Mouse (Mus musculus): ENCODE results near the gene Gm19426. TPM values are rescaled to one million over a fixed set of nuclear protein-coding genes. Genes with fewer than 3 reads are reported as not detected.

The Gm19426 gene
- polyA plus RNA-seq, 2 experiments = 0.98 to 1.8 TPM

DNA sequence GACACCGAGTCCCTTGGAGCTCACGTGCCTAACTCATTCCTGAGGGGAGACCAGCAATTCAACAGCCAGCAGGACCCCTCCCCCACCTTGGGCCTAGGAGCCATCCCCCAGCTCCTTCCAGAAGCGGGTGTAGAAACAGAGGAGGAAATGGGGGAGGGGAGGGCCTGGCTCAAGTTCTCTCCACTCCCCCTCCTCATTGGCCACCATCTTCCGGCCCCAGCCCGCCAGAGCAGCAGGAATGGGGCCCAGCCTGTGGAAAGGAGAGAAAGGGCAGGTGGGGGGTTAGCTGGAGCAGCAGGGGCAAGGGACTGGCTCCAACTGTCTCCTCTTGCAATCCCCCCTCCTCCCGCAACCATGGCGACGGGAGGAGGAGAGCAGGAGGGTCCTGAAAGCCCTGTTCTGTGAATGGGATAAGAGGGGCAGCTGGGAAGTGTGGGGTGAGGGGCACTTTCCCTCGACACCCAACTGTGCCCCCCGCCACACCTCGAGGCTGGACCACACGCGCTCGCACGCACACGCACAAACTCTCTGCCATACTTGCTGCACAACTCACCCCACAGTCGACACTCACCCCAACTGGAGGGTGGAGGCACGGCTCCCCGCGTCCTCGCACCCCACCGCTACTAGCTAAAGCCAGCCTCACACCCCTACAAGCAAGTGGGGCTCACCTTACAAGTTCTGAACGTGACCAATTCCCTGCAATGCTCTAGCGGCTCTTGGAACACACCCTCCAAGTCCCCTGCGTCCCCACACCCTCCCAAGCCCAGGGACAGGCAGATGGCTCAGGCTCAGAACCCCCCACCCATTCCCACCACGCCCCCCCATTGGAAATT lies 788 bp downstream of the Gm19426 start:
- Histone ChIP-seq H3K27me3 (ENCODE audit: control insufficient read depth, insufficient read depth, low read length) (peaks cover 3% of the 10 kb centered on the region), H3K9ac (replicated peaks) (peak overlapping the region; percentile 82), H3K4me3 (ENCODE audit: insufficient read depth in 1 of 2, low read depth in 2 of 2, low read length in 2 of 2) (peak overlapping the region; percentile 72), H3K36me3 (replicated peaks; ENCODE audit: control insufficient read depth, insufficient read depth, low read depth) (peaks cover 33% of the 10 kb centered on the region), H3K4me2 (ENCODE audit: low read depth) (peak overlapping the region; percentile 86), H3K9me3 (ENCODE audit: control insufficient read depth, low read length) (no peaks in the 10 kb centered on the region), H3K27ac (peak overlapping the region; percentile 46), H3K4me1 (replicated peaks; ENCODE audit: control insufficient read depth in 2 of 2, insufficient read depth in 2 of 2, low read length in 1 of 2) (peaks cover 22 to 52% of the 10 kb centered on the region in 2 experiments)
- ATAC-seq (ENCODE audit: insufficient read depth) (peak; percentile 23), DNase-seq (ENCODE audit: low read depth in 3 of 3, low spot score in 3 of 3) (no peak)
- TF ChIP-seq CTCF (IDR thresholded peaks at IDR 0.05; ENCODE audit: low read depth) (peak; percentile 11; the same call in 1 of the 2 replicates), EP300 (IDR thresholded peaks at IDR 0.05; ENCODE audit: low read depth) (no peak)
- WGBS (ENCODE audit: insufficient replicate concordance) = 6% methylated on average over 26 of the region's 26 CpGs

DNA sequence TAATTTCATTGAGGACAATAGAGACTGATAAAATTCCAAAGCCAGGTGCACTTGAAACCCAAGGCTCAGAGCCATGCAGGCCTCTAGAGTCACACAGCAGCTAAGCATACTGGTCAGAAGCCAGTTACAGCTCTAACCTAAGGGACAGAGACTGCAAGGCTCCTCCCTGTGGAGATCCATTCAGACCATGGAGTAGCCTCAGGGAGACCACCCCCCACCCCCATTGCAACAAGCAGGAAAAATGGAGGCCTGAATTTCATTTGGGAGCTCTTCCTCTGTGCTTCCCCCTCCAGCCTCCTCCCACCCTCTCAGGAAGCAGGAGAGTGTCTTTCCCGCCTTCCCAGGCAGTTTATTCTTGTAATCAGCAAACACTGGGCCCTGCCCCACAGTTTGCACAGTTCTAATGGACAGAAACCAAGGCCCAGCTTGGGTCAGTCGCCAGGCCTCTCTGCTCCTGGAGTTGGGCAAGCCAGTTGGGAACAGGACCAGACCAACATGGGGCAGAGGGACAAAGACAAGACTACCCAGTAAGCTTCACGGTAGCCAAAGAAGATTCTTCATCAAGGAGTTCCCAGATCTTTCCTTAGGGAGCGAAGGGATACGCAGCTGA lies 1.5 kb downstream of the Gm19426 start:
- H3K4me3 ChIP-seq (ENCODE audit: insufficient read depth in 1 of 2, low read depth in 2 of 2, low read length in 2 of 2) = peak overlapping the region; percentile 72
- TF ChIP-seq CTCF (IDR thresholded peaks at IDR 0.05; ENCODE audit: low read depth) (no peak), EP300 (IDR thresholded peaks at IDR 0.05; ENCODE audit: low read depth) (no peak)
- peak; percentile 4; the same call in 1 of the 2 replicates for ATAC-seq (ENCODE audit: insufficient read depth)
- peaks cover 6% of the 10 kb centered on the region for H3K27me3 ChIP-seq (ENCODE audit: control insufficient read depth, insufficient read depth, low read length)
- DNase-seq (ENCODE audit: low read depth in 3 of 3, low spot score in 3 of 3) = no peak
- peak overlapping the region; percentile 86 for H3K4me2 ChIP-seq (ENCODE audit: low read depth)
- H3K4me1 ChIP-seq (replicated peaks; ENCODE audit: control insufficient read depth in 2 of 2, insufficient read depth in 2 of 2, low read length in 1 of 2) = peaks cover 30 to 53% of the 10 kb centered on the region in 2 experiments
- peak overlapping the region; percentile 6 for H3K27ac ChIP-seq
- WGBS (ENCODE audit: insufficient replicate concordance) = 38% methylated on average over 5 of the region's 5 CpGs
- H3K9me3 ChIP-seq (ENCODE audit: control insufficient read depth, low read length) = no peaks in the 10 kb centered on the region
- H3K36me3 ChIP-seq (replicated peaks; ENCODE audit: control insufficient read depth, insufficient read depth, low read depth) = peaks cover 40% of the 10 kb centered on the region
- H3K9ac ChIP-seq (replicated peaks) = peak overlapping the region; percentile 82

DNA sequence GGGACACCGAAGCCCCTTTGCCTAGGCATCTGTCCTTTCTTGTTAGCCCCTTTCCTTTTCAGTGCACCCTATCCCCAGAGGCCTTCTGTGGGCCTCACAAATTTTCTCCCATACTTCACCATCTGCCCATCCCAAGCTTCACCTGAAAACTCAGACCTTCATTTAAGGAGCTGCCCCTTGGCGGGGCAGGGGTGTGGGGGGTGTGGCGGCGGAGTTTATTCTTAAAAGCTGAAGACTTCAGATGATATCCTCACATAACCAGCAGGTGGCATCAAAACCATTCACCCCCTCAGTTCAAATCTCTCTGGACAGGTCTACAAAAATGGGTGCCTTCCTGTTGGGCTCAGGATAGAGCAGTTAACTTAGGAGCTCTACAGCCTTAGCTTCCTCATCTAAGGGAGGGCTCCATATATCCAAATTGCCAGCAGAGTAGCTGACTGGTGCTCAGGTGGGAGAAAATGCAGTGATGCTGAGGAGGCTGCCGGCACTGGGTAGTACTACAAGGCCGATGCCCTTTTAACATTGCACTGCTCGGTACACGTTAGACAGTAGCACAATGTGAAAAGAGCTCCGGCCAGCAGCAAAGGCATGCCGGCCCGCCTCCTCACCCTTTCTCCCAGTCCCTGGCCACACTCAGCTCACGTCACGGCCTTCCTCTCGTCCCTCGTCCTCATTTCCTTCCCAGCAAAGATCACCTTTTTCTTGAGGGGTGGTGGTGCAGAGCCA lies 2.7 kb downstream of the Gm19426 start:
- Histone ChIP-seq H3K4me2 (ENCODE audit: low read depth) (no peak overlapping the region; the same call in 1 of the 2 replicates), H3K36me3 (replicated peaks; ENCODE audit: control insufficient read depth, insufficient read depth, low read depth) (peaks cover 52% of the 10 kb centered on the region), H3K27me3 (ENCODE audit: control insufficient read depth, insufficient read depth, low read length) (peaks cover 8% of the 10 kb centered on the region), H3K27ac (no peak overlapping the region), H3K4me1 (replicated peaks; ENCODE audit: control insufficient read depth in 2 of 2, insufficient read depth in 2 of 2, low read length in 1 of 2) (peaks cover 39 to 62% of the 10 kb centered on the region in 2 experiments), H3K9me3 (ENCODE audit: control insufficient read depth, low read length) (no peaks in the 10 kb centered on the region), H3K4me3 (ENCODE audit: insufficient read depth in 1 of 2, low read depth in 2 of 2, low read length in 2 of 2) (no peak overlapping the region), H3K9ac (replicated peaks) (no peak overlapping the region)
- no peak for DNase-seq (ENCODE audit: low read depth in 3 of 3, low spot score in 3 of 3)
- WGBS (ENCODE audit: insufficient replicate concordance) = 74% methylated on average over 15 of the region's 15 CpGs
- ATAC-seq (ENCODE audit: insufficient read depth) = no peak
- TF ChIP-seq CTCF (IDR thresholded peaks at IDR 0.05; ENCODE audit: low read depth) (peak; percentile 57), EP300 (IDR thresholded peaks at IDR 0.05; ENCODE audit: low read depth) (no peak)

DNA sequence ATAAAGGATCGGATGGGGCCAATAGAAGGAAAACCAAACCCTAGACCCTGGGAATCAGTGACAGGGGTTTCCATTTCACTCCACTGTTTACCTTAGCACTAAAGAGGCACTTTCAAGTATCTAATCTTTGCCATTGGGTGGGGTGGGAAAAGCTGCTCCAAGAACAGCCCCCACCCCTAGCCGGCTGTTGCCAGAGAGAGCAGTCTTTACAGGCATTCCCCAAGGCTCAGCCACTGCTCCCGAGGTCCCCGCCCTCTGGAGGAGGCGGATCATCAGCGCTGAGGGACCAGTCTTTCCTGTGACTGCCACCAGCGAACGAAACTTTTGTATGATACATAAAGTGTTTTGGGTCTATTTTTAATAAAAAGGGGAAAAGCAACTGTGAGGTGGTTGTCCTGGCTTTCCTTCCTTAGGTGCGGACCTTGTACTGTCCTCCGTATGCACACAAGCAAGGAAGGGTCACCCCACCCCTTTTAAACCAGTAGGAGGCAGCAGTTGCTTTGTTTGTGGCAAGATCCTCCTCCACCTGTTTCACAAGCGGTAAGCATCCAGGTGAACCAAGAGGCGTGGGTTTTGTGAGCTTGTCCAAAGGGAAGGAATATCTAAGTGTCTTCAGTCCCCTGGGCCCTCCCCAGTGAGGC lies 5.1 kb downstream of the Gm19426 start:
- Histone ChIP-seq H3K9ac (replicated peaks) (peak overlapping the region; percentile 86), H3K4me2 (ENCODE audit: low read depth) (peak overlapping the region; percentile 95), H3K27me3 (ENCODE audit: control insufficient read depth, insufficient read depth, low read length) (peaks cover 8% of the 10 kb centered on the region), H3K27ac (peak overlapping the region; percentile 100), H3K36me3 (replicated peaks; ENCODE audit: control insufficient read depth, insufficient read depth, low read depth) (peaks cover 55% of the 10 kb centered on the region), H3K4me1 (replicated peaks; ENCODE audit: control insufficient read depth in 2 of 2, insufficient read depth in 2 of 2, low read length in 1 of 2) (peaks cover 37 to 69% of the 10 kb centered on the region in 2 experiments), H3K4me3 (ENCODE audit: insufficient read depth in 1 of 2, low read depth in 2 of 2, low read length in 2 of 2) (peak overlapping the region; percentile 86 to 99; a peak in 3 of 4 replicates), H3K9me3 (ENCODE audit: control insufficient read depth, low read length) (no peaks in the 10 kb centered on the region)
- WGBS (ENCODE audit: insufficient replicate concordance) = 5% methylated on average over 12 of the region's 12 CpGs
- ATAC-seq (ENCODE audit: insufficient read depth) (no peak), DNase-seq (ENCODE audit: low read depth in 3 of 3, low spot score in 3 of 3) (no peak)
- TF ChIP-seq EP300 (IDR thresholded peaks at IDR 0.05; ENCODE audit: low read depth) (no peak), CTCF (IDR thresholded peaks at IDR 0.05; ENCODE audit: low read depth) (peak; percentile 79)
